Mouse (Mus musculus): ENCODE results near the gene Zeb2.

The Zeb2 gene

GRCm38 (mm10) chr2:44981646-44982045 is 135.5 kb downstream of the Zeb2 start:
- no peak for DNase-seq (ENCODE audit: low spot score)

DNA sequence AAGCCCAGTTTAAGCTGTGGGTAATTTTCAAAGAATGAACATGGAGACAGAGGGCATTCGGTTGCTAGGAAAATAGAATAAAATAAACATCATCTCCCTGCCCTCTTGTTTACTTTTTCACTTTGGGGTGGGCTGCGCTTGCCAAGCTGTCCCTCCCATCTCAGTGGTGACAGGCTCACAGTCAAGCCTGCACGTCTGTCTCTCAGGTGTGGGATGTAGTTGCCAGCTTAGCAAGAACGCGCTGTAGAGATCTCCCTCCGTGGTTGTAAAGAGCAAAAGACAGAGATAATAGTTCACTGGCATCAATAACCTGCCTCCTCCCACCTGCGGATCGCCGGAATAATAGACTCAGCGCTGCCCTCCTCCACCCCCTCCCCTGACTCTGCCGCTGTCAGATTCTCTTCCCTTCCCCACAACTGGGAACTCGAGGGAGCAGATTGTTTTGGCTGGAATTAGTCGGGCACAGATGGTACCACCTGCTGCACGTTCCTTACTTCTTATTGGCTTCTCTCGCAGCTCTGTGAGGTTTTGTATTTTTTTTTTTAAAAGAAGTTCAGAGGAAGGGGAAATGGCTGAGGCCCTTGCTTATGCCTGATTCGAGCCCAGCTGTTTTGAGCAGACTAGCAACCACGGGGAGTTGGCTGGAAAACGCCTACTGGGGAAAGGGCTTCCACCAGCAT is 138.0 kb downstream of the Zeb2 start:
- no peak for DNase-seq (ENCODE audit: low spot score)

GRCm38 (mm10) chr2:44978038-44978437 is 139.2 kb downstream of the Zeb2 start:
- no peak for DNase-seq (ENCODE audit: low spot score)

DNA sequence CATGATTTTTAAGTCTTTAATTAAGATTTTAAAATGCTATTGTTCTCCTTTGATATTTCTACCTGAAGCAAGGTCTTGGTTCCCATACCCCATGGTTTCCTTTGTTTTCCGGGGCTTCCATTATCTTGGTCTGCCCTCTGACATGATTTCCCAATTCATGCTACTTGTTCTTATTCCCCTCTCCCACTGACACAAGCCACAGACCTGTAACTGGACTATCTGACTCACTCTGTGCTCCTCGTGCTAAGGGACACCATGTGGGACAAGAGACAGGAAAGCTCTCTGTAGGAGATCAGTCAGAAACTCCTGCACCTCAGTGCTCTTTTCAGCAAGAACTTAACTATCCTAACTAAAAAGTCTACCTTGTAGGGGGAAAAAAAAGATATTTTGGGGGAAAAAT is 139.6 kb downstream of the Zeb2 start:
- no peak for DNase-seq (ENCODE audit: low spot score)

DNA sequence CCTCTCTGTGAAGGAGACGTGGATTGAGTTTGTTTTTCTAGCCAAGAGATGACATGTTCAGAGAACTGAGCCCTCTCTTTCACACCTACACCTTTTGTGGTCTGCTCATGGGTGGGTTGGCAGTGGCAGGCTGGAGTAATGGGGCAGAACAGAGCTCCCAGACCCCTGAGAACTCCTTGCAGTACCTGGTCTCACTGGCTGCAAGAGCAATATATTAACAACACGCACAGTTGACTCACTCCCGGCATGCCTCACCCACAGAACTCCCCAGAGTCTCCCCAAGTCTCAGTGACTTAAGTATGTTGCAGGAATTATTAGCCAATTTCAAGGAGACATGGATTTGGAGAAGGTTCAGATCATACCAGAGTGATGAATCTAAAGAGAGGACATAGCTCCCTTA is 140.1 kb downstream of the Zeb2 start:
- DNase-seq (ENCODE audit: low spot score), result no peak

GRCm38 (mm10) chr2:44976484-44976883 is 140.7 kb downstream of the Zeb2 start:
- no peak for DNase-seq (ENCODE audit: low spot score)

GRCm38 (mm10) chr2:44973828-44974227 is 143.4 kb downstream of the Zeb2 start:
- DNase-seq (ENCODE audit: low spot score), result peak; percentile 73

- no peak for DNase-seq (ENCODE audit: low spot score)
Measured at GRCm38 (mm10) chr2:44970087-44970646, 147.0 kb downstream of the Zeb2 start.

DNA sequence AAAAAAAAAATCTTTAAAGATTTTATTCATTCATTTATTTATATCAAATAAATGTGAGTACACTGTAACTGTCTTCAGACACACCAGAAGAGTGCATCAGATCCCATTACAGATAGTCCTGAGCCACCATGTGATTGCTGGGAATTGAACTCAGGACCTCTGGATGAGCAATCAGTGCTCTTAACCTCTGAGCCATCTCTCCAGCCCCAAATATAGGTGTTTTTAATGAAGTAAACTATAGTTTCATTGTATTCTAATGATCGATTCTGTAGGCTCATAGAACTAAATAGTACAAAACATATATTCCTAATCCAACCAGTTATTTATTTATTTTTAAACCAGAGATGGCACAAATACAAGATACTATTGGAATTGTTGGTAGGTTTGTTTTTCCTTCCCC is 147.6 kb downstream of the Zeb2 start:
- DNase-seq (ENCODE audit: low spot score), result no peak

GRCm38 (mm10) chr2:44969226-44969625 is 148.0 kb downstream of the Zeb2 start:
- peak; percentile 56 for DNase-seq (ENCODE audit: low spot score)

DNA sequence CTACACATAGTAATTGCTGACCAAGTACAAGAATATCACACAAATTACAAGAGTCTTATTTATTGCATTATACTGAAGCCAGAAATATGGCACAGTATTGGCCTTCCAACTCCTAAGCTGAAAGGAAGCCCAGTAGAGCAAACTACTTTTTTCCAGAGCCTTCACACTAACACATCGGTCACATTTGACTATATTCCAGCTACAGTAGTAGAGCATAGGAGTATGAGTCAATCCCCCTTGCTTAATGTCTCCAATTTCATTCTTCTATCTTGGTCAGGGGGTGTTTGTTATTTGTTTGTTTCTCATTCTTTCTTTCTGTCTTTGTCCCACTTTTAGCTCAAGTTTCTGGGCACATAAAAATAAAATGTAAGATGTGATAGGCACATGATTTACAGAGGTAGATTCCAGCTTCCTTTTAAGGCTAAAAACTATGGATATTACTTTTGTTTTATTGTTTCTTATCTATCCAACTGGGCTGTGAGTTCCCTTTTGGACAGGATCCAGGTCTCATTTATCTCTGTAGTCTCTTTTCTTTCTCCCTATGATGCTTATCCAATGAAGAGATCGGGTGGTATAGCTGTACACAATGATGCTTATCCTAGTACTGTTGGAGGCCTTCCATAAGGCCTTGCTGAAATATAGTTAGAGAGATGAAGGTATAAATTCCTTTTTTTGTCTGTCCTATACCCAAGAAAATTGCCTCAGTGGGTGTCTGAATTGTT is 151.2 kb downstream of the Zeb2 start:
- DNase-seq (ENCODE audit: low spot score), result no peak

GRCm38 (mm10) chr2:44962620-44963019 is 154.6 kb downstream of the Zeb2 start:
- DNase-seq (ENCODE audit: low spot score), result no peak

GRCm38 (mm10) chr2:44961192-44961591 is 156.0 kb downstream of the Zeb2 start:
- DNase-seq (ENCODE audit: low spot score), result no peak

GRCm38 (mm10) chr2:44960561-44960960 is 156.6 kb downstream of the Zeb2 start:
- DNase-seq (ENCODE audit: low spot score), result no peak

GRCm38 (mm10) chr2:44957329-44957797 is 159.8 kb downstream of the Zeb2 start:
- DNase-seq (ENCODE audit: low spot score), result no peak

DNA sequence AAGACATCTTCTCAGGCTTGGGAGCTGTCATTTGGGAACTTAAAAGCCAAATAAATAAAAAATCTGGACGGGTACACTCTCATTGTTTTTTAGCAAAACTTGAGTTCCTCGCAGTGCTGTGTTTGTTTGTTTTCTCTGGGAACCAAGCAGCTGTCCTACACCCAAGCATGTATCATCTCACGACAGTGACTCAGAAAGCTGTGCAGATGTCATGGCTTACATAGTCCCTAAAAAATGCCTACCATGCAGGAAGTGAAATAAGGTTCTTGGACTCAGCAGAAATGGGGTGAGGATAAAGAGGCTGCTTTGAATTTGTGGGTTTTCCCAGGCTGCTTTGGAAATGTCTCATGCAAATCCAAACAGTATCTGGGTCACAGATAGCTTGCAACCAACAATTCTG is 161.0 kb downstream of the Zeb2 start:
- no peak for DNase-seq (ENCODE audit: low spot score)

DNA sequence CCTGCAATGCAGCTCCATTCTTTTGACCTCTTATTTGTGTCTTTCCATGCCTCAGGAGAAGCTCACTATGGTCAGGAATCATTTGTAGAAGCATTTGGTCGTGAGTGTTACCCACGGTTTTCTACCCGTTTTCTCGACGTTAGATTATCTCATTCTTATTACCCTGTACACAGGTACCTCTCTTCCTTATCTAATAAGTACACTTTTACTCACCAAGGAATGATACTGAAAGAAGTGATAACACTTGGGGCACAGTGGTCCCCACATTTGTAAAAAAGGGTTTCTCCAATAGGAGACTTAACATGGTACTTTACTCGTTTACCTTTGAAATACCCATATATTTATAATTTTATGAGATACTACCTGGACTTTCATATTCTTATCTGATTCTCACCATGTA is 161.7 kb downstream of the Zeb2 start:
- no peak for DNase-seq (ENCODE audit: low spot score)

DNA sequence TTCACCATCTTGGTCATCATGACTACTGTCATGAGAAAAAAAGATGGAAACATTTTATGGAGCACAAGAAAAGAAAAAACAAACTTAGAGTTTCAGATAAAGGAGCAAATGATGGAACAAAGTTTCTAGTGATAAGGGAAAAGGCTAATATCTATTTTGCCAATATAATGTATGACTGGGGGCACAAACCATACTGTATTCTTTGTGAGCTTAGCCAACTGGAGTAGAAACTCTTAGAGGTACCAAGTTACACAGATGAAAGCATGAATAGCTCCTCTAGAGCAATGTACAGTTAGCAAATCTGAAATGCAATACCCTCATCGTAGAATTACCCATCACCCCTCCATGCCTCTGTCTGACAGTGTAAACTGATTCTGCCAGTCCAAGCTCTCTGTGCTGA is 163.0 kb downstream of the Zeb2 start:
- DNase-seq (ENCODE audit: low spot score), result no peak

GRCm38 (mm10) chr2:44952830-44953422 is 164.3 kb downstream of the Zeb2 start:
- DNase-seq (ENCODE audit: low spot score), result peak; percentile 25

- no peak for DNase-seq (ENCODE audit: low spot score)
Measured at GRCm38 (mm10) chr2:44951651-44952213, 165.5 kb downstream of the Zeb2 start.

- no peak for DNase-seq (ENCODE audit: low spot score)
Measured at GRCm38 (mm10) chr2:44944689-44945088, 172.5 kb downstream of the Zeb2 start.
